Mouse (Mus musculus): ENCODE results near the gene Rnls.

Rnls gene

GRCm38 (mm10) chr19:33103851-33104250 lies 288.2 kb downstream of the Rnls start:
- DNase-seq (ENCODE audit: low read depth, low spot score): no peak

GRCm38 (mm10) chr19:33102783-33103139 lies 289.3 kb downstream of the Rnls start:
- DNase-seq (ENCODE audit: low read depth, low spot score): no peak

DNA sequence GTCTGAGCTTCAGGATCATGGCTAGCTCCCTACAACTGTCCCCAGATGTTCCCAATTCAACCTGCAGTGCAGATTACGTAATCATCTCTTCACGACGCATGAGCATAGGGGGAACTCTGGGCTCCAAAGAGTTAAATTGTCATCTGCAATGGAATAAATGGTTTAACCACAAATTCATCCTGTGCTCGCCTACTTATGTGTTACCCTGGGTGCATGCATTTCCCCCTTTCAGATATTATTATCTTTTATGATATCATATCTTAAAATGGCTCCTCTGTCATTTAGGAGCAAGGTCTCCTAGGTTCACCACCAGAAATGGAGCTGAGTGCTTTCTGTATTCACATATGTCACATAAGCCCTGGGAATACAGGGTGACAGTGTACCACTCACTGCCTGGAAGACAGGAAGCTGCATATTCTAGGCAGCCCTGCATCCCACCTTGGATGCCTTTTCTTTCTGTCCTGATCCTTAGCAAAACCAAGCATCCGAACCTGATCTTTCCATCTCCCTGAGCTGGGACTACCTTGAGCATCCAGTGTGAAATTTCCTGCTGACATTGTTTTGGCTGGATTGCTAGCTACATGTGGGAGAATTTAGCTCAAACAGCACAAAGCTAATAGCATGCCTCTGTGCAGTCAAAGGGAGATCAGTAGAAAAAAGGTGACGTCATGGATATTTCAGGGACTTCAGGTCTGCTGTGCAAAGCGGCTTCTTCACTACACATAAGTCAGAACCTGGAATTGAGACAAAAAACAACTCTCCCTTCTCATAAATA lies 289.9 kb downstream of the Rnls start:
- DNase-seq (ENCODE audit: low read depth, low spot score): no peak

- DNase-seq (ENCODE audit: low read depth, low spot score): no peak
Observed at GRCm38 (mm10) chr19:33101093-33102007, 290.7 kb downstream of the Rnls start.

DNA sequence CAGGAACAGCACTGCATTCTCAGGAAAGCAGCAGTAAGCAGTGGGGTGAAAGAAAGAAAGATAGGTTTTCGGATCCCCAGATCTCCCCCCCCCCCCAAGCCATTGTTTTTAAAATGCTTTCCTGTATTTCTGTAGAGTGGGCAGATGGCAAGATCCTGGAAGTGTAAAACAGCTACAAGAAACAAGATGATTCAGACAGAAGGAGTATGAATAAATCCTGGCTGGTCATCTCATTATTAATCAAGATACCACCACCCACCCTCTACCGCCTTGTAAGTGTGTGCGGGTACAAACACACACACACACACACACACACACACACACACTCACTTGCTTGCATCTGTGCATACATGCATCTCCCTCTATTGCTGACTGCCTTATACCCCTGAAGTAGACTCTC lies 291.5 kb downstream of the Rnls start:
- no peak for DNase-seq (ENCODE audit: low read depth, low spot score)

GRCm38 (mm10) chr19:33100031-33100430 lies 292.1 kb downstream of the Rnls start:
- no peak for DNase-seq (ENCODE audit: low read depth, low spot score)

DNA sequence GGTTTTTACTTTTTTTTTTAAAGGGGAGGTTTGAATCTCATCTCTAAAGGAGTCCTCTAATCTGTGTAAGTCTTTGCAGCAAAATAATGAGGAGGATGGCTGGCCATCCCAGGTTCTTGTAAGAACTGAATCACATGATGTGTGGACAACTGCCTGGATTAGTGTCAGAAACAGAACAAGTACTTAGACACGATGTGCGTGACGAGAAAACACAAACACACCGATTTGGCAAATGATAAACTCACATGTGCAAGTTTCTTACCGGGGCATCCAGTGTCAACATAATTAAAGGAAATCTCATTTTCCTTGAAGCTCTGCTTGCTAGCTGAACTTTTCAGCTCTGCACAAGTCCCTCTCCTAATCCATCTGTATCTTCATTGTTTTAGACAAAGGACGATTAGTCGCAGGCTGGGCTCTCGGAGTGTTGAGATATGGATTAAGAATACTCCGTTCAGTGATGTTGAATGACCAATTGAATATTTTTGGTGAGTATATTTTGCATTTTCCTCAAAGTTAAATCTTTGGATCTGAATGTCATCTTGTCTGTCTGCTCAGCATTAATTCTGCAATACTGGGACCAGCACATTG lies 292.8 kb downstream of the Rnls start:
- DNase-seq (ENCODE audit: low read depth, low spot score): no peak

DNA sequence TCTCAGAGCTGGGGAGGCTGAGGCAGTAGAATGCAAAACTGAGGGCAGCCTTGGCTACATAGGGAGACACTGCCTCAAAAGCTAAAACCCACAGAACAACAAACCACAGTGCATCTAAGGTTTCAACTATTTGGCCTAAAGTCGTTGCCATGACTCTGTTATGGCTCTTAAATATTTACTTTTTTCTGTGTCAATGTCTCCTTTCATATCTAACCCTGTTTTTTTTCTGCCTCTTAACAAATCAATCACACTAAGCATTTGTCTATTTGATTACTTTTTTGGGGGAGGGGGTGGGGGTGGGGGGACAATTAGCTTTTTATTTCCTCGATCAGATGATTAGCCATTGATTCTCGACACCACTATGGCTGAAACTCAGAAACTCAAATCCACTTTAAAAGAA lies 294.4 kb downstream of the Rnls start:
- DNase-seq (ENCODE audit: low read depth, low spot score): no peak

DNA sequence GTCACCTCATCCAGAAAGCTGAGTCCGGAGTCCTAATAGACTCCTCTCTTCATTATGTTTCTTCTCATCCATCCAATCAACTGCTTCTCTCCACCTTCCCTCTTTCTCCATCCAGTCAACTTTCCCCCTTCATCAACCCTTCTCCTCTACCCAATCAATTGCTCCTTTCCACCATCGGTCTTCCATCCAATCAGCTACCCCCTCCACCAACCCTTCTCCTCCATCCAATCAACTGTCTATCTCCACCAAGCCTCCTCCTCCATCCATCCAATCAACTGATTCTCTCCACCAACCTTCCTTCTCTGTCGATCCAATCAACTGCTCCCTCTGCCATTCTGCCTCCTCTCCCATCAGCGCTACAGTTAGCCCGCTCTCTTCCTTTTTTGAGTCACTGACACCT lies 295.5 kb downstream of the Rnls start:
- no peak for DNase-seq (ENCODE audit: low read depth, low spot score)

- DNase-seq (ENCODE audit: low read depth, low spot score): no peak
Observed at GRCm38 (mm10) chr19:33092575-33092974, 299.5 kb downstream of the Rnls start.

- DNase-seq (ENCODE audit: low read depth, low spot score): no peak
Observed at GRCm38 (mm10) chr19:33091324-33091723, 300.8 kb downstream of the Rnls start.

DNA sequence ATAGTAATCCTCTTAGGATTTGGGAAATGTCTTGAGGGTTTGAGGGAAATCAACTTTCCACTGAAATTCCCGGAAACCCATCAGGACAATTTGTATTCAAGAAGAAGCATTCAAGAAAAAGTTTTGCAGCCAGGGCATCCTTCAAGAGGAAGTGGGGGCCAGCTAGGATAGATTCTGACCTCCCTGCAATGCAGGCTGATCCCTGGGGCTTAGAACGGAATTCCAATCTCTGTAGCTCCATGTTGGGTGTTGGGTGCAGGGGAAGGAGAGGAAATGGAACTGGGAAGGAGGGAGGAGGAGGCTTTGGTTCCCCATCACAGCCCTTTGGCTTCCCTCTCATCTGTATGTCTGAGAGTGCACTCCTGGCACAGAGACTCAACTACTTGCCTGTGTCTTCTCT lies 303.2 kb downstream of the Rnls start:
- DNase-seq (ENCODE audit: low read depth, low spot score): no peak

DNA sequence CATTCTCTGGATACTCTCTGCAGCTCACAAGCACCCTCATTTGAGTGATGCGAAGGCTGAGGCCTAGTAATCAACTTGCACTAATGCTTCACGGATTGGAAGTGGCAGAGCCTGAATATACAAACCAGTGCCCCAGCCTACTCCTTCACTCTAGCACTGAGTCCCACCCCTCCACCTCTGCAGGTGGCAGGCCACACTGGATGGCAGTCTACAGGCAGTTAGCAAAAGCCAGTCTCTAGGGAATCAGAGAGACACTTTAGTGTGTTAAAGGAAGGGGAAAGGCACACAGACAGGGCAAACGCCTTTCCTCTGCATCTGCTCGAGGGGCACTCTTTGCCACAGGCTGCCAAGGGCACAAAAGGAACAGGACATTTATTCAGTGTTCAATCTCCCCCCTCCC lies 304.1 kb downstream of the Rnls start:
- DNase-seq (ENCODE audit: low read depth, low spot score): no peak
